Mouse (Mus musculus) brown adipose tissue, adult 24 weeks (tissue): ENCODE results near the gene Adcy5. TPM values are rescaled to one million over a fixed set of nuclear protein-coding genes. Genes with fewer than 3 reads are reported as not detected.

Experiments used
- H3K27ac ChIP-seq: fragments of 200-500 bp; replicated peaks from 2 replicates; pipeline ENCODE4 v1.5.1; 2012; ENCODE audit warnings: low read depth, mild to moderate bottlenecking, low read length
- H3K4me1 ChIP-seq: fragments of 200-500 bp; 2 replicates; pipeline ENCODE4 v1.6.1; 2012; ENCODE audit warnings: low read length, mixed read lengths; ENCODE audit not compliant: control insufficient read depth, insufficient read depth, insufficient read length
- H3K4me3 ChIP-seq: fragments of 200-500 bp; 2 replicates; pipeline ENCODE4 v1.5.1; 2012; ENCODE audit warnings: low read depth, mild to moderate bottlenecking, low read length, moderate library complexity; ENCODE audit not compliant: insufficient read depth
- polyA plus RNA-seq: library from polyadenylated mRNA; stranded (reverse); fragments of >200 nt; gene quantifications from 2 replicates; pipeline ENCODE4 v1.2.4, GENCODE M21; 2012; ENCODE audit not compliant: missing spikeins, insufficient read depth, insufficient read length

Adcy5 gene
- polyA plus RNA-seq, 1 experiment = 1.9 TPM

GRCm38 (mm10) chr16:35302441-35303280 is 148.0 kb downstream of the Adcy5 start:
- H3K4me1 ChIP-seq = no peaks in the 10 kb centered on the region
- H3K27ac ChIP-seq = no peak overlapping the region
- no peak overlapping the region for H3K4me3 ChIP-seq

GRCm38 (mm10) chr16:35303721-35304120 is 149.0 kb downstream of the Adcy5 start:
- H3K4me1 ChIP-seq = no peaks in the 10 kb centered on the region
- H3K27ac ChIP-seq = no peak overlapping the region
- H3K4me3 ChIP-seq = no peak overlapping the region

- no peak overlapping the region for H3K4me3 ChIP-seq
- H3K4me1 ChIP-seq = no peaks in the 10 kb centered on the region
- no peak overlapping the region for H3K27ac ChIP-seq
These were observed 149.7 kb downstream of the Adcy5 start for GRCm38 (mm10) chr16:35304416-35304815.

- H3K4me3 ChIP-seq = no peak overlapping the region
- no peak overlapping the region for H3K27ac ChIP-seq
These were observed 150.5 kb downstream of the Adcy5 start for GRCm38 (mm10) chr16:35305226-35305625.

GRCm38 (mm10) chr16:35306631-35307030 is 152.0 kb downstream of the Adcy5 start:
- Histone ChIP-seq H3K4me3 (no peak overlapping the region), H3K4me1 (peaks cover 3% of the 10 kb centered on the region; the same call in 1 of the 2 replicates), H3K27ac (no peak overlapping the region)

More at GRCm38 (mm10) chr16:35305226-35305625, 150.5 kb downstream of the Adcy5 start:
- H3K4me1 ChIP-seq = no peaks in the 10 kb centered on the region

GRCm38 (mm10) chr16:35307331-35307730 is 152.7 kb downstream of the Adcy5 start:
- no peak overlapping the region for H3K4me3 ChIP-seq
- no peak overlapping the region for H3K27ac ChIP-seq
- peaks cover 4% of the 10 kb centered on the region; the same call in 1 of the 2 replicates for H3K4me1 ChIP-seq

- Histone ChIP-seq H3K4me3 (no peak overlapping the region), H3K4me1 (peaks cover 4% of the 10 kb centered on the region; the same call in 1 of the 2 replicates), H3K27ac (no peak overlapping the region)
These were observed 153.3 kb downstream of the Adcy5 start for GRCm38 (mm10) chr16:35308016-35308415.

GRCm38 (mm10) chr16:35308486-35309143 is 153.9 kb downstream of the Adcy5 start:
- peaks cover 4% of the 10 kb centered on the region; the same call in 1 of the 2 replicates for H3K4me1 ChIP-seq
- H3K4me3 ChIP-seq = no peak overlapping the region
- no peak overlapping the region for H3K27ac ChIP-seq

GRCm38 (mm10) chr16:35309634-35310033 is 155.0 kb downstream of the Adcy5 start:
- peaks cover 4% of the 10 kb centered on the region; the same call in 1 of the 2 replicates for H3K4me1 ChIP-seq
- H3K27ac ChIP-seq = no peak overlapping the region
- H3K4me3 ChIP-seq = no peak overlapping the region

- no peak overlapping the region for H3K4me3 ChIP-seq
- H3K27ac ChIP-seq = 0 out of 2 replicates have a peak overlapping the region, but pooled peaks have one; percentile 10
- peaks cover 4% of the 10 kb centered on the region; the same call in 1 of the 2 replicates for H3K4me1 ChIP-seq
These were observed 156.0 kb downstream of the Adcy5 start for GRCm38 (mm10) chr16:35310551-35311110.

- Histone ChIP-seq H3K4me3 (no peak overlapping the region), H3K27ac (no peak overlapping the region), H3K4me1 (peaks cover 4% of the 10 kb centered on the region; the same call in 1 of the 2 replicates)
These were observed 156.9 kb downstream of the Adcy5 start for GRCm38 (mm10) chr16:35311586-35311985.

GRCm38 (mm10) chr16:35315496-35315895 is 160.8 kb downstream of the Adcy5 start:
- peaks cover 4% of the 10 kb centered on the region; the same call in 1 of the 2 replicates for H3K4me1 ChIP-seq
- no peak overlapping the region for H3K27ac ChIP-seq
- no peak overlapping the region for H3K4me3 ChIP-seq

- Histone ChIP-seq H3K4me1 (no peaks in the 10 kb centered on the region), H3K27ac (no peak overlapping the region), H3K4me3 (no peak overlapping the region)
These were observed 162.2 kb downstream of the Adcy5 start for GRCm38 (mm10) chr16:35316856-35317264.

GRCm38 (mm10) chr16:35317460-35317859 is 162.8 kb downstream of the Adcy5 start:
- Histone ChIP-seq H3K4me1 (no peaks in the 10 kb centered on the region), H3K4me3 (no peak overlapping the region), H3K27ac (no peak overlapping the region)

GRCm38 (mm10) chr16:35318397-35318796 is 163.7 kb downstream of the Adcy5 start:
- Histone ChIP-seq H3K27ac (no peak overlapping the region), H3K4me1 (no peaks in the 10 kb centered on the region), H3K4me3 (no peak overlapping the region)
